22 mouse cellular contexts compared by ENCODE assay signal in genomic region chr10:104374567-104374966, GRCm38 (mm10).
DNase-seq lines count a peak whose midpoint lies in the region; ATAC-seq and TF ChIP-seq lines count a peak whose summit lies in the region.
"Had no signal": no experiment of that assay in that cellular context is flagged by ENCODE, and none has a peak within 500 bp of the region (broad histone marks: within the 10 kb centered on the region; RNA-seq: fewer than 3 reads in every experiment).

No protein-coding gene starts in this region.

- no peak overlapping the region for H3K9ac ChIP-seq in embryonic facial prominence, embryonic 14.5 days (ENCODE audit: low read depth, low read length)
- no peak overlapping the region for H3K9ac ChIP-seq in hindbrain, postnatal 0 days (replicated peaks; ENCODE audit: low read length)
- H3K9ac ChIP-seq in neural tube, embryonic 11.5 days (ENCODE audit: low read length): no peak overlapping the region
- no peak overlapping the region for H3K9ac ChIP-seq in neural tube, embryonic 15.5 days (replicated peaks)
- H3K9ac ChIP-seq: forebrain, embryonic 15.5 days; heart, embryonic 15.5 days; hindbrain, embryonic 15.5 days had no signal

- no peaks in the 10 kb centered on the region for H3K4me1 ChIP-seq in embryonic facial prominence, embryonic 14.5 days (ENCODE audit: control insufficient read depth, insufficient read depth, low read length)
- no peaks in the 10 kb centered on the region for H3K4me1 ChIP-seq in embryonic facial prominence, embryonic 10.5 days
- no peaks in the 10 kb centered on the region for H3K4me1 ChIP-seq in hindbrain, postnatal 0 days (ENCODE audit: insufficient read depth, low read length)
- H3K4me1 ChIP-seq in hindbrain, embryonic 10.5 days (replicated peaks): no peaks in the 10 kb centered on the region
- no peaks in the 10 kb centered on the region for H3K4me1 ChIP-seq in neural tube, embryonic 11.5 days (ENCODE audit: control insufficient read depth, insufficient read depth, low read length)
- no peaks in the 10 kb centered on the region for H3K4me1 ChIP-seq in neural tube, embryonic 15.5 days
- H3K4me1 ChIP-seq: forebrain, embryonic 15.5 days; heart, embryonic 15.5 days; hindbrain, embryonic 15.5 days had no signal

- H3K4me3 ChIP-seq in embryonic facial prominence, embryonic 14.5 days (ENCODE audit: low read depth, low read length): no peak overlapping the region
- H3K4me3 ChIP-seq in embryonic facial prominence, embryonic 10.5 days: no peak overlapping the region
- H3K4me3 ChIP-seq in hindbrain, postnatal 0 days (ENCODE audit: low read length): no peak overlapping the region
- no peak overlapping the region for H3K4me3 ChIP-seq in hindbrain, embryonic 10.5 days
- no peak overlapping the region for H3K4me3 ChIP-seq in neural tube, embryonic 11.5 days (ENCODE audit: low read depth, low read length)
- H3K4me3 ChIP-seq in neural tube, embryonic 15.5 days (replicated peaks): no peak overlapping the region
- H3K4me3 ChIP-seq: forebrain, embryonic 15.5 days; heart, adult 2 months; heart, embryonic 15.5 days; hindbrain, embryonic 15.5 days had no signal

- no peak for ATAC-seq in embryonic facial prominence, embryonic 14.5 days (ENCODE audit: low read depth)
- ATAC-seq in hindbrain, postnatal 0 days: peak; percentile 62; the same call in 1 of the 2 replicates
- ATAC-seq in neural tube, embryonic 11.5 days (ENCODE audit: insufficient read depth, low FRiP score, low TSS enrichment): peak; percentile 56; the same call in 1 of the 2 replicates
- no peak for ATAC-seq in neural tube, embryonic 15.5 days (ENCODE audit: low FRiP score)
- ATAC-seq: activated CD4-positive, CD25-positive, alpha-beta regulatory T cell, adult 4 months; forebrain, embryonic 15.5 days; inflammation-experienced regulatory T-cells, adult 6 months; intestine, postnatal 0 days; Patski had no signal

- no peak overlapping the region for H3K27ac ChIP-seq in embryonic facial prominence, embryonic 14.5 days (replicated peaks; ENCODE audit: low read depth, low read length)
- H3K27ac ChIP-seq in embryonic facial prominence, embryonic 10.5 days (replicated peaks): no peak overlapping the region
- no peak overlapping the region for H3K27ac ChIP-seq in hindbrain, postnatal 0 days
- no peak overlapping the region for H3K27ac ChIP-seq in hindbrain, embryonic 10.5 days
- no peak overlapping the region for H3K27ac ChIP-seq in neural tube, embryonic 11.5 days (ENCODE audit: low read depth, low read length)
- no peak overlapping the region for H3K27ac ChIP-seq in neural tube, embryonic 15.5 days (replicated peaks)
- H3K27ac ChIP-seq: forebrain, embryonic 15.5 days; heart, adult 2 months; heart, embryonic 15.5 days; hindbrain, embryonic 15.5 days had no signal

- no peaks in the 10 kb centered on the region for H3K36me3 ChIP-seq in embryonic facial prominence, embryonic 14.5 days (ENCODE audit: control insufficient read depth, insufficient read depth, low read length)
- no peaks in the 10 kb centered on the region for H3K36me3 ChIP-seq in embryonic facial prominence, embryonic 10.5 days (replicated peaks)
- H3K36me3 ChIP-seq in hindbrain, postnatal 0 days (ENCODE audit: insufficient read depth, low read length): no peaks in the 10 kb centered on the region
- no peaks in the 10 kb centered on the region for H3K36me3 ChIP-seq in hindbrain, embryonic 10.5 days
- no peaks in the 10 kb centered on the region for H3K36me3 ChIP-seq in neural tube, embryonic 11.5 days (ENCODE audit: control insufficient read depth, insufficient read depth, low read length)
- H3K36me3 ChIP-seq in neural tube, embryonic 15.5 days: no peaks in the 10 kb centered on the region
- H3K36me3 ChIP-seq: forebrain, embryonic 15.5 days; heart, embryonic 15.5 days; hindbrain, embryonic 15.5 days had no signal

- TF ChIP-seq CTCF in hindbrain, postnatal 0 days (IDR thresholded peaks at IDR 0.05; ENCODE audit: low read depth): no peak

- no peak overlapping the region for H3K4me2 ChIP-seq in embryonic facial prominence, embryonic 14.5 days (ENCODE audit: low read depth, low read length)
- no peak overlapping the region for H3K4me2 ChIP-seq in hindbrain, postnatal 0 days (ENCODE audit: low read depth, low read length)
- H3K4me2 ChIP-seq in neural tube, embryonic 11.5 days (ENCODE audit: low read depth): no peak overlapping the region
- H3K4me2 ChIP-seq in neural tube, embryonic 15.5 days: no peak overlapping the region
- H3K4me2 ChIP-seq: forebrain, embryonic 15.5 days; heart, embryonic 11.5 days; heart, embryonic 15.5 days; hindbrain, embryonic 15.5 days had no signal

- WGBS in embryonic facial prominence, embryonic 14.5 days: 73% methylated on average over 1 of the region's 1 CpGs
- WGBS in embryonic facial prominence, embryonic 10.5 days: 89% methylated on average over 1 of the region's 1 CpGs
- 52% methylated on average over 1 of the region's 1 CpGs for WGBS in hindbrain, postnatal 0 days
- 82% methylated on average over 1 of the region's 1 CpGs for WGBS in hindbrain, embryonic 10.5 days
- 94% methylated on average over 1 of the region's 1 CpGs for WGBS in neural tube, embryonic 11.5 days
- WGBS in neural tube, embryonic 15.5 days: 72% methylated on average over 1 of the region's 1 CpGs

- no peaks in the 10 kb centered on the region for H3K27me3 ChIP-seq in embryonic facial prominence, embryonic 14.5 days (replicated peaks; ENCODE audit: control insufficient read depth, insufficient read depth, low read length)
- H3K27me3 ChIP-seq in embryonic facial prominence, embryonic 10.5 days (replicated peaks; ENCODE audit: low read depth, poor library complexity, severe bottlenecking): no peaks in the 10 kb centered on the region
- H3K27me3 ChIP-seq in hindbrain, postnatal 0 days (ENCODE audit: insufficient read depth, low read length): no peaks in the 10 kb centered on the region
- no peaks in the 10 kb centered on the region for H3K27me3 ChIP-seq in hindbrain, embryonic 10.5 days (ENCODE audit: insufficient read depth, poor library complexity, severe bottlenecking)
- no peaks in the 10 kb centered on the region for H3K27me3 ChIP-seq in neural tube, embryonic 11.5 days (ENCODE audit: control insufficient read depth, insufficient read depth, low read length)
- H3K27me3 ChIP-seq in neural tube, embryonic 15.5 days (replicated peaks): no peaks in the 10 kb centered on the region
- H3K27me3 ChIP-seq: CH12.LX; forebrain, embryonic 15.5 days; heart, embryonic 15.5 days; hindbrain, embryonic 15.5 days; Patski had no signal

- no peaks in the 10 kb centered on the region for H3K9me3 ChIP-seq in embryonic facial prominence, embryonic 14.5 days (ENCODE audit: control insufficient read depth, low read length)
- H3K9me3 ChIP-seq in embryonic facial prominence, embryonic 10.5 days: no peaks in the 10 kb centered on the region
- H3K9me3 ChIP-seq in hindbrain, postnatal 0 days (ENCODE audit: low read length): no peaks in the 10 kb centered on the region
- H3K9me3 ChIP-seq in hindbrain, embryonic 10.5 days: no peaks in the 10 kb centered on the region
- no peaks in the 10 kb centered on the region for H3K9me3 ChIP-seq in neural tube, embryonic 11.5 days (ENCODE audit: control insufficient read depth, low read length)
- H3K9me3 ChIP-seq in neural tube, embryonic 15.5 days (replicated peaks): no peaks in the 10 kb centered on the region
- H3K9me3 ChIP-seq: forebrain, embryonic 15.5 days; heart, embryonic 15.5 days; hindbrain, embryonic 15.5 days had no signal

- peak; percentile 11 for DNase-seq in embryonic facial prominence, embryonic 14.5 days (ENCODE audit: low spot score)
- no peak for DNase-seq in embryonic facial prominence, embryonic 10.5 days (ENCODE audit: low spot score)
- DNase-seq in hindbrain, postnatal 0 days (ENCODE audit: low spot score): peak; percentile 29
- DNase-seq in hindbrain, embryonic 10.5 days (ENCODE audit: low spot score): no peak
- DNase-seq in neural tube, embryonic 11.5 days (ENCODE audit: low spot score): no peak
- DNase-seq in heart, postnatal 4 days: no peak
- DNase-seq: adrenal gland, postnatal 14 days; cerebellum, adult 2 months; cerebellum, postnatal 10 days; gastrocnemius, postnatal 14 days; heart, adult 2 months; heart, postnatal 14 days had no signal

Comparison
In these comparisons a context has a peak if more than half of its experiments do, and no peak if none do; other contexts are left out.
1. ATAC-seq: peak in hindbrain, postnatal 0 days (single experiment) and neural tube, embryonic 11.5 days (single experiment); none in embryonic facial prominence, embryonic 14.5 days (single experiment) and neural tube, embryonic 15.5 days (single experiment).
2. DNase-seq: peak in embryonic facial prominence, embryonic 14.5 days (single experiment) and hindbrain, postnatal 0 days (single experiment); none in embryonic facial prominence, embryonic 10.5 days (single experiment), hindbrain, embryonic 10.5 days (single experiment), neural tube, embryonic 11.5 days (single experiment) and heart, postnatal 4 days (single experiment).